Mouse (Mus musculus): ENCODE measurements at regions not wholly inside any gene's neighbourhood (a gene's known extent, or its start where the extent isn't known, plus 50 kb on each side); places are given as distances from the start of the nearest gene placed in this dataset.

- in situ Hi-C loops (cut with MseI, MboI), result no loop called here
Observed at GRCm38 (mm10) chr16:86816006-86816405, 538.0 kb upstream of the N6amt1 start.

GRCm38 (mm10) chr16:86812692-86813091 is 541.3 kb upstream of the N6amt1 start:
- in situ Hi-C loops (cut with MseI, MboI), result no loop called here

GRCm38 (mm10) chr16:86808644-86809324 is 545.2 kb upstream of the N6amt1 start:
- in situ Hi-C loops (cut with MseI, MboI), result no loop called here

DNA sequence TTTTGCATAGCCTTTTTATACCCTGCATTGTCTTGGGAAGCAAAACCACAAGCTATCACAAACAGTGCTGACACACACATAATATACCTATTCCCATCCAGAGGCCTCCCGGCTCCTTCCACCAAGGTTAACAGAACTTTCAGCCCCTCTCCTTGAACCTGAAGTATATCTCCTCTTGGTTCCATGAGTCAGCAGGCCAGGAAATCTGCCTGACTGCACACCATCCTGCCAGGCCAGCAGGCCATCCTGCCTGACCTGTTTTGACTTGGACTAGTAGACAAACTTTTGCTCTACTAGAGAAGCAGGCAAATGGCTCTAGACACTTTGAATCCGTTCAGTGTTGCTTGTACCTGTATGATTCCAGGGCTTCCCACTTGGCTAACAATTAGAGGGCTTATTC is 547.6 kb upstream of the N6amt1 start:
- in situ Hi-C loops (cut with MseI, MboI), result no loop called here

DNA sequence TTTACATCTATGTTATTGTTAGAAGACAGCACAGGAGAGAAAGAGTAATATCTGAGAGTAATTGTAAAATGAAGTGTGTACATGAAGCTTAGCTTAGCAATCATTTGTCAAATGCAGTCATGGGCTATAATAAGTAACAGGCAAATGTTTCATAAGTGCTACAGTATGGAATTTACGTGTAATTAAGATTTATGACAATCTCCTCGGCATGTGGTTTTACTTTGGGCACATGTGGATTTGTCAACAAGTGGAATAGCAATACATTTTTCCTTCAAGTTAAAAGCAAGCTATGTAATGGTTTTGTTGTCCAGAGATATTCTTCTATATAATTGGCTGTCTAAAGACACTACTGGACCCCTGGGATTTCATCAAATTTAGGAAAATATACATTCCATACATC is 577.9 kb upstream of the N6amt1 start:
- in situ Hi-C loops (cut with MseI, MboI), result no loop called here

DNA sequence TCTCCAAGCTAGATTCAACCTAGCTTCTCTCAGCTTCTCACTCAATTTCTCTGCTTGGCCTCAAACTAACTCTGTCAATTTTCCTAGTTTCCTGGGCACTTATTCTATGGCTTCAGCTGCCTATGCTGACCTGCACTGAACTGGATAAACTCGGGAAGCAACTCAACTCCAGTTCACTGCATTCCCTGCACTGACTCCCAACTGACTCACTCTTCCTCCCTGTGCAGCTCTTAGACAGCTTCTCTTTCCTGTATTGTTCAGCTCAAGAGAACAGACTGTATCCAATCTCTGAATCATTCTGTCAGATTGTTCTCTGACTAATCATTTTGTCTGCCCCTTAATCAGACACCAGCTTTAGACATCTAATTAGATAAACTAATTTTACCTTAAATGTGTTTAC is 581.4 kb upstream of the N6amt1 start:
- in situ Hi-C loops (cut with MseI, MboI), result no loop called here

GRCm38 (mm10) chr16:86768912-86769311 is 585.1 kb upstream of the N6amt1 start:
- in situ Hi-C loops (cut with MseI, MboI), result no loop called here

DNA sequence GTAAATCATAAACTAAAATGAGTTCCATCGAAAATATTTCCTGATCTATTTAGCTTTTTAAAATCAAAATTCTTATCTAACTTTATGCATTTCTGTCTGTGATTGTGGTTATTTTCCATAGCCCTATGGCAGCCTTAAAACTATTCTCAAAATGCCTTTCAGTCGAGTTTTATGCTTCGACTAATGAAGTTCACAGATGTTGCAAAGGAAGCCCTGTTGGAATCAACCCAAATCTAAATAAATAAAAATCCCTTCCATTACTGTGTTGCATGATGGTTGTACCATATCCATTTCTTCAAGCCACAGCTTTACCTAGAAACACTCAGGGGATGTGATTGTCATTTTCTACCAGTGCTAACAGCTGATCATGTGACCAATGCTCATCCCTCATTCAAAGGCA is 585.6 kb upstream of the N6amt1 start:
- in situ Hi-C loops (cut with MseI, MboI), result no loop called here

DNA sequence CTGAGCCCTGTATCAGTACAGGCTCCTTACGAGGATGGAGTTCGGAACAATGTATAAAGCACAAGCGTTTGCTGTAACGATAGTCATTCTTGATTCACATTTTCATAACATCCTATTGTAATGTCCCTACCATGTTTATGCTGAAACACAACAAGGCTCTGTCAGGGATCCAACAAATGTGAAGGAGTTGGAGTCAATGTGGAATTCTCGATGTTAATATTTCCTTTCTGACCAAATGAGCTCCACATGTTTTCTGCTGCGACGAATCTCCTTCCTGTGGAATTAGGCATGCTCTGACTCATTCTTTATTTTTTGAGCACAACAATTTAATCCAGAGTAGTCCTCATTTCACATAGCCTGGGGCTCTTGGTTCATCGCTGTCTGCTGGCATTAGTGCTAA is 588.0 kb upstream of the N6amt1 start:
- in situ Hi-C loops (cut with MseI, MboI), result no loop called here

- in situ Hi-C loops (cut with MseI, MboI), result no loop called here
Observed at GRCm38 (mm10) chr16:86741236-86741635, 612.7 kb upstream of the N6amt1 start.

GRCm38 (mm10) chr16:86718982-86719771 is 634.8 kb upstream of the N6amt1 start:
- in situ Hi-C loops (cut with MseI, MboI), result no loop called here

- in situ Hi-C loops (cut with MseI, MboI), result no loop called here
Observed at GRCm38 (mm10) chr16:86718353-86718752, 635.6 kb upstream of the N6amt1 start.

- in situ Hi-C loops (cut with MseI, MboI), result no loop called here
Observed at GRCm38 (mm10) chr16:86701700-86702099, 652.3 kb upstream of the N6amt1 start.

DNA sequence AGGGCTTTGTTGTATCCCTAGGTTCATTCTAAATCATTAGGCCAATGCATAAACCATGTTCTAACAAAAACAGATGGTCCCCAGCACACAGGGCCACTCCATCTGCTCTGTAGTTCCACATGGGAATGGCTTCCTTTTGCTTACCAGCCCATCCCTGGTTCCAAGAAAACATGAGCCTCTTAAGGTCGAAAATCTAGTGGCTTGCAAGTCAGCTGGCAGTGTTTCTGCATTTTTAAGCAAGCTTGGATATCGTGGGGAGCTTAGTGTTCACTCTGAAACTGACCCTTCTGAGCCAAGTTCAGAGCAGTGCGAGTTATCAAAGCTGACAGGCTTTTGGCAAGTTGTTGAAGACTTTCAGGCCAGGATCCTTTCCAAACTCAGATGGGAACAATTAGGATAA is 659.5 kb upstream of the N6amt1 start:
- in situ Hi-C loops (cut with MseI, MboI), result no loop called here

DNA sequence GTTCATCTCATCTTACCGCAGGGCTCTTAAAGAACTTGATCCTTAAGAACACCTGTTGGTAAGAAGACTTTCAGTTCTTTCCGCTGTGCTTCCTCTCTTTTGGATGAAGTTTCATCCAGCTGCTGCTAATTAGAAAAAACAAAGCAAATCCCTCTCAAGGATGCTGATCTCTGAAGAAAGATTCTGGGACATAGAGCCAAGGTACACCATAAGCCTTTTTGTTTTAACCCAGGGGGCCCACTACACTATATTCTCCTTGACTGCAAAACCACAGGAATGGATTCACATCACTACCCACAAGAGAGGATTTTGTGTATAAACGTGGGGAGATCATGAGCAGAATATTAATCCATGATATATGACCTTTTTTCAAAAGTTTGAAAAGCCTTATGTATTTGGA is 694.8 kb upstream of the N6amt1 start:
- in situ Hi-C loops (cut with MseI, MboI), result loop anchor here in 1 of 2 experiments (25.0 kb wide), 1 partner anchor 578 kb away; no protein-coding TSS in a partner anchor

GRCm38 (mm10) chr16:86647316-86647715 is 706.7 kb upstream of the N6amt1 start:
- in situ Hi-C loops (cut with MseI, MboI), result loop anchor here in 1 of 2 experiments (25.0 kb wide), 1 partner anchor 835 kb away; the partner anchor contains the start of gene Adamts1

- in situ Hi-C loops (cut with MseI, MboI), result loop anchor here in 1 of 2 experiments (25.0 kb wide), 1 partner anchor 834 kb away; the partner anchor contains the start of gene Adamts1
Observed at GRCm38 (mm10) chr16:86646753-86647152, 707.2 kb upstream of the N6amt1 start.

- in situ Hi-C loops (cut with MseI, MboI), result loop anchor here in 1 of 2 experiments (25.0 kb wide), 1 partner anchor 833 kb away; the partner anchor contains the start of gene Adamts1
Observed at GRCm38 (mm10) chr16:86645436-86645835, 708.5 kb upstream of the N6amt1 start.

DNA sequence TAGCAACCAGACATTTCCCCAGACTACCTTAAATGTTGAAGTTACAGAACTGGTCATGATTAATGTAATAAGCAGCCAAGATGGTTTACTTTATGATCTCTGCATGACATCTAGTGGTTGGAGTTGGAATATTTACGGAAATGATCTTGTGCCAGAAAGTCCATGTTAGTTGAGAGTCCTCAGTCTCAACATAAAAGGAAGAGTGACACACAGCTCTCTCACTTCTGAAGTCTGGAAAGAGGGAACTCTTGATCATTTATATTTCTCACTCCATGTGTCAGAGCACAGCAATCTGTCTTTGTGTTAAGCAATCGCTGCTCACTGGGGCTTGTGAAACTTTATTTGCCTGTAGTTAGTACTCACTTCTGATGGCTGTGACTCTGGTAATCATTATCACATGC is 709.1 kb upstream of the N6amt1 start:
- in situ Hi-C loops (cut with MseI, MboI), result loop anchor here in 1 of 2 experiments (25.0 kb wide), 1 partner anchor 833 kb away; the partner anchor contains the start of gene Adamts1

- in situ Hi-C loops (cut with MseI, MboI), result no loop called here
Observed at GRCm38 (mm10) chr16:86604166-86604565, 702.5 kb upstream of the Adamts5 start.

- in situ Hi-C loops (cut with MseI, MboI), result no loop called here
Observed at GRCm38 (mm10) chr16:86594992-86595391, 693.4 kb upstream of the Adamts5 start.

DNA sequence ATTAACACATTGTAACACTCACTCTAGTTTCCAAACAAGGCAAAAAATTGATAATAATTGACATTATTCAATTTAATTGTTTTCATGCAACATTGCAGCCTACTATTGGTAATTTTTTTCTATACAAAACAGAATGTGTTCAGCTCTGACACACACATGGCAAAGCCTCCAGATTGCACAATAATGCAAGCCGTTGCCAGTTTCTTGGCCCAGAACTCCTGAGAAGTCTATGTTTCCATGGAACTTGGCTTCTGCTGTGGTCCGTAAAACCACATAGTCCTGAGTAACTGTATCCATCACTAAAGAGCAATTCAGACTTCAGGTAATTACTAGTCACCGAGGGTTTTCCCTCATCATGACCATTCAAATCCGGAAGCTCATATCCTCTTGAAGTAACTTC is 684.4 kb upstream of the Adamts5 start:
- in situ Hi-C loops (cut with MseI, MboI), result no loop called here

GRCm38 (mm10) chr16:86578281-86578680 is 676.7 kb upstream of the Adamts5 start:
- in situ Hi-C loops (cut with MseI, MboI), result no loop called here
